Mouse (Mus musculus): ENCODE results near the gene Armt1. TPM values are rescaled to one million over a fixed set of nuclear protein-coding genes. Genes with fewer than 3 reads are reported as not detected.

Gene Armt1
- total and polyA plus RNA-seq, 3 experiments, result 24.2 to 25.1 TPM; not detected in 1

- Histone ChIP-seq H3K9ac (ENCODE audit: control insufficient read depth, low read depth, low read length, poor library complexity, severe bottlenecking) (no peak overlapping the region), H3K27ac (ENCODE audit: control insufficient read depth, low read depth, low read length) (no peak overlapping the region), H3K36me3 (ENCODE audit: control insufficient read depth in 1 of 2, insufficient read depth in 2 of 2, low read length in 2 of 2) (peaks cover 3 to 5% of the 10 kb centered on the region in 2 experiments; a peak in 3 of 4 replicates), H3K27me3 (ENCODE audit: control insufficient read depth in 1 of 2, insufficient read depth in 2 of 2, low read length in 2 of 2) (no peaks in the 10 kb centered on the region), H3K79me2 (ENCODE audit: control insufficient read depth, insufficient read depth, low read length, poor library complexity) (peaks cover 7% of the 10 kb centered on the region), H3K9me3 (replicated peaks; ENCODE audit: insufficient read depth, low read length) (no peaks in the 10 kb centered on the region), H3K4me3 (ENCODE audit: control insufficient read depth in 1 of 2, insufficient read depth in 1 of 2, low read depth in 2 of 2, low read length in 2 of 2) (no peak overlapping the region), H3K4me1 (ENCODE audit: control insufficient read depth in 1 of 2, insufficient read depth in 2 of 2, low read length in 2 of 2) (peaks cover under 1 to 7% of the 10 kb centered on the region in 2 experiments; a peak in 2 of 4 replicates)
- no peak for DNase-seq (ENCODE audit: low read depth, low spot score)
- TF ChIP-seq CHD2 (IDR thresholded peaks at IDR 0.05; ENCODE audit: low read length) (no peak), TCF12 (IDR thresholded peaks at IDR 0.05; ENCODE audit: low read depth, low read length) (no peak), USF2 (IDR thresholded peaks at IDR 0.05; ENCODE audit: borderline replicate concordance in 1 of 2, insufficient read depth in 1 of 2, low read depth in 1 of 2, low read length in 2 of 2) (no peak), RCOR1 (IDR thresholded peaks at IDR 0.05; ENCODE audit: low read depth, low read length) (no peak)
Measured at GRCm38 (mm10) chr10:4425245-4425644, 7.0 kb upstream of the Armt1 start.

DNA sequence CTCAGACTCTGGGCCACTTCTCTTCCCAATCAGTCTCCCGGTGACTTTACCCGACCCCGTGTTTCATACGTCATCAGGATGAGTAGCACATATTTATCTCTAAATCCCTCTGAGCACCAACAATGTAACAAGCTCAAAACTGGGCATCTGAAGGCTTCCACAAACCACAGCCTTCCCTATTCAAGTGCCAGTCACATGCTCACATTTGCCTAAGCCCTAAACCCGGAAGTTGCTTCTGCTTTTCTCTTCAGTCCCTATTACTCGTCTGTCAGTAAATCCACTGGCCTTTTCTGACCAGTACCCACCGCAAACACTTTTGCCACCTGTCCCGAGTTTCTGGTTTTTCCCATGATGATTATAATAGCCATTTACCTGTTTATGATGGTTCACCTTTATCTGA, 1.9 kb upstream of the Armt1 start:
- peak overlapping the region; percentile 99 for H3K9ac ChIP-seq (ENCODE audit: control insufficient read depth, low read depth, low read length, poor library complexity, severe bottlenecking)
- peak overlapping the region; percentile 74 to 98 for H3K4me3 ChIP-seq (ENCODE audit: control insufficient read depth in 1 of 2, insufficient read depth in 1 of 2, low read depth in 2 of 2, low read length in 2 of 2)
- no peaks in the 10 kb centered on the region for H3K9me3 ChIP-seq (replicated peaks; ENCODE audit: insufficient read depth, low read length)
- H3K36me3 ChIP-seq (ENCODE audit: control insufficient read depth in 1 of 2, insufficient read depth in 2 of 2, low read length in 2 of 2), result peaks cover 3 to 18% of the 10 kb centered on the region in 2 experiments
- H3K4me1 ChIP-seq (ENCODE audit: control insufficient read depth in 1 of 2, insufficient read depth in 2 of 2, low read length in 2 of 2), result peaks cover 5 to 23% of the 10 kb centered on the region in 2 experiments; a peak in 3 of 4 replicates
- TF ChIP-seq CHD1 (IDR thresholded peaks at IDR 0.05; ENCODE audit: low read depth, low read length) (no peak), POLR2AphosphoS5 (IDR thresholded peaks at IDR 0.05; ENCODE audit: borderline replicate concordance, low read depth, low read length) (no peak), BHLHE40 (IDR thresholded peaks at IDR 0.05; ENCODE audit: borderline replicate concordance, low read depth, low read length) (peak; percentile 12; the same call in 1 of the 2 replicates), JUND (IDR thresholded peaks at IDR 0.05; ENCODE audit: low read depth, low read length) (0 out of 2 replicates have a peak, but pooled peaks have one; percentile 27), TBP (IDR thresholded peaks at IDR 0.05; ENCODE audit: low read depth, low read length) (no peak), MYC (IDR thresholded peaks at IDR 0.05; ENCODE audit: low read depth, low read length) (0 out of 2 replicates have a peak, but pooled peaks have one; percentile 66), MXI1 (IDR thresholded peaks at IDR 0.05; ENCODE audit: low read depth, low read length) (peak; percentile 59), GABPA (IDR thresholded peaks at IDR 0.05; ENCODE audit: low read depth, low read length) (no peak), ETS1 (IDR thresholded peaks at IDR 0.05; ENCODE audit: low read depth, low read length) (0 out of 2 replicates have a peak, but pooled peaks have one; percentile 18), ELF1 (IDR thresholded peaks at IDR 0.05; ENCODE audit: low read depth, low read length) (peak; percentile 92), SIN3A (IDR thresholded peaks at IDR 0.05; ENCODE audit: low read length) (no peak), HCFC1 (IDR thresholded peaks at IDR 0.05; ENCODE audit: low read depth, low read length) (0 out of 2 replicates have a peak, but pooled peaks have one; percentile 45), USF1 (IDR thresholded peaks at IDR 0.05; ENCODE audit: low read depth, low read length) (peak; percentile 84), USF2 (IDR thresholded peaks at IDR 0.05; ENCODE audit: borderline replicate concordance in 1 of 2, insufficient read depth in 1 of 2, low read depth in 1 of 2, low read length in 2 of 2) (peak in 1 of 2 experiments; percentile 46; a peak in 1 of 4 replicates), MAX (IDR thresholded peaks at IDR 0.05; ENCODE audit: low read length) (0 out of 2 replicates have a peak, but pooled peaks have one; percentile 29)
- H3K27ac ChIP-seq (ENCODE audit: control insufficient read depth, low read depth, low read length), result peak overlapping the region; percentile 39; the same call in 1 of the 2 replicates
- H3K79me2 ChIP-seq (ENCODE audit: control insufficient read depth, insufficient read depth, low read length, poor library complexity), result peaks cover 38% of the 10 kb centered on the region
- DNase-seq (ENCODE audit: low read depth, low spot score), result peak; percentile 63
- H3K27me3 ChIP-seq (ENCODE audit: control insufficient read depth in 1 of 2, insufficient read depth in 2 of 2, low read length in 2 of 2), result no peaks in the 10 kb centered on the region
